Mouse (Mus musculus): ENCODE results near the gene Acta2. TPM values are rescaled to one million over a fixed set of nuclear protein-coding genes. Genes with fewer than 3 reads are reported as not detected.

Gene Acta2
- polyA plus RNA-seq (2015; fragmentation: Nextera tagmentation; extraction: Ambion mirVana), result 1,155 and 1,297 TPM in 2 replicates

GRCm38 (mm10) chr19:34254880-34255681 lies at the start of gene Acta2:
Gene Acta2 (minus strand): TSS chr19:34255590.
- Histone ChIP-seq H3K4me3 (ENCODE audit: low read length) (peak within 1 kb of the TSS; percentile 61), H3K4me1 (ENCODE audit: control insufficient read depth, insufficient read depth, low read length) (peaks cover 12% of the 10 kb centered on the region), H3K36me3 (ENCODE audit: control insufficient read depth, insufficient read depth) (no peaks in the 10 kb centered on the region), H3K9ac (ENCODE audit: low read length) (peak within 1 kb of the TSS; percentile 71), H3K4me2 (ENCODE audit: low read depth, low read length) (peak within 1 kb of the TSS; percentile 64), H3K9me3 (replicated peaks; ENCODE audit: control insufficient read depth, low read length) (no peaks in the 10 kb centered on the region), H3K27ac (ENCODE audit: low read length) (peak within 1 kb of the TSS; percentile 84), H3K27me3 (ENCODE audit: control insufficient read depth, insufficient read depth, low read length) (0 out of 2 replicates have a peak, but pooled peaks cover 2% of the 10 kb centered on the region)
- peak; percentile 69 for ATAC-seq (replicated peaks; ENCODE audit: extremely low read depth, insufficient read depth, low FRiP score)
- WGBS, result 23% methylated on average over 16 of the region's 16 CpGs

- H3K36me3 ChIP-seq (ENCODE audit: control insufficient read depth, insufficient read depth), result no peaks in the 10 kb centered on the region
- ATAC-seq (replicated peaks; ENCODE audit: extremely low read depth, insufficient read depth, low FRiP score), result no peak
- no peak overlapping the region for H3K4me3 ChIP-seq (ENCODE audit: low read length)
- no peaks in the 10 kb centered on the region for H3K27me3 ChIP-seq (ENCODE audit: control insufficient read depth, insufficient read depth, low read length)
- H3K27ac ChIP-seq (ENCODE audit: low read length), result no peak overlapping the region
- H3K9me3 ChIP-seq (replicated peaks; ENCODE audit: control insufficient read depth, low read length), result no peaks in the 10 kb centered on the region
- H3K9ac ChIP-seq (ENCODE audit: low read length), result no peak overlapping the region
- no peaks in the 10 kb centered on the region for H3K4me1 ChIP-seq (ENCODE audit: control insufficient read depth, insufficient read depth, low read length)
- no peak overlapping the region for H3K4me2 ChIP-seq (ENCODE audit: low read depth, low read length)
Measured at GRCm38 (mm10) chr19:34304917-34305316, 49.5 kb upstream of the Acta2 start.

GRCm38 (mm10) chr19:34300430-34300829 lies 45.0 kb upstream of the Acta2 start:
- no peak overlapping the region for H3K9ac ChIP-seq (ENCODE audit: low read length)
- H3K4me2 ChIP-seq (ENCODE audit: low read depth, low read length), result no peak overlapping the region
- no peak overlapping the region for H3K4me3 ChIP-seq (ENCODE audit: low read length)
- no peaks in the 10 kb centered on the region for H3K27me3 ChIP-seq (ENCODE audit: control insufficient read depth, insufficient read depth, low read length)
- H3K4me1 ChIP-seq (ENCODE audit: control insufficient read depth, insufficient read depth, low read length), result peaks cover 3% of the 10 kb centered on the region; the same call in 1 of the 2 replicates
- ATAC-seq (replicated peaks; ENCODE audit: extremely low read depth, insufficient read depth, low FRiP score), result no peak
- no peaks in the 10 kb centered on the region for H3K36me3 ChIP-seq (ENCODE audit: control insufficient read depth, insufficient read depth)
- 72% methylated on average over 2 of the region's 2 CpGs for WGBS
- no peaks in the 10 kb centered on the region for H3K9me3 ChIP-seq (replicated peaks; ENCODE audit: control insufficient read depth, low read length)
- H3K27ac ChIP-seq (ENCODE audit: low read length), result no peak overlapping the region

- H3K9ac ChIP-seq (ENCODE audit: low read length), result no peak overlapping the region
- WGBS, result 51% methylated on average over 4 of the region's 4 CpGs
- no peaks in the 10 kb centered on the region for H3K36me3 ChIP-seq (ENCODE audit: control insufficient read depth, insufficient read depth)
- no peaks in the 10 kb centered on the region for H3K27me3 ChIP-seq (ENCODE audit: control insufficient read depth, insufficient read depth, low read length)
- no peak overlapping the region for H3K4me2 ChIP-seq (ENCODE audit: low read depth, low read length)
- H3K4me1 ChIP-seq (ENCODE audit: control insufficient read depth, insufficient read depth, low read length), result peaks cover 3% of the 10 kb centered on the region; the same call in 1 of the 2 replicates
- no peak for ATAC-seq (replicated peaks; ENCODE audit: extremely low read depth, insufficient read depth, low FRiP score)
- H3K9me3 ChIP-seq (replicated peaks; ENCODE audit: control insufficient read depth, low read length), result no peaks in the 10 kb centered on the region
- no peak overlapping the region for H3K4me3 ChIP-seq (ENCODE audit: low read length)
- H3K27ac ChIP-seq (ENCODE audit: low read length), result no peak overlapping the region
Measured at GRCm38 (mm10) chr19:34299229-34299628, 43.8 kb upstream of the Acta2 start.

- Histone ChIP-seq H3K9me3 (replicated peaks; ENCODE audit: control insufficient read depth, low read length) (no peaks in the 10 kb centered on the region), H3K27me3 (ENCODE audit: control insufficient read depth, insufficient read depth, low read length) (no peaks in the 10 kb centered on the region), H3K27ac (ENCODE audit: low read length) (no peak overlapping the region), H3K36me3 (ENCODE audit: control insufficient read depth, insufficient read depth) (no peaks in the 10 kb centered on the region), H3K4me1 (ENCODE audit: control insufficient read depth, insufficient read depth, low read length) (peaks cover 3% of the 10 kb centered on the region; the same call in 1 of the 2 replicates), H3K9ac (ENCODE audit: low read length) (no peak overlapping the region), H3K4me3 (ENCODE audit: low read length) (no peak overlapping the region), H3K4me2 (ENCODE audit: low read depth, low read length) (no peak overlapping the region)
- WGBS, result 47% methylated on average over 1 of the region's 1 CpGs
- ATAC-seq (replicated peaks; ENCODE audit: extremely low read depth, insufficient read depth, low FRiP score), result no peak
Measured at GRCm38 (mm10) chr19:34298531-34298930, 43.1 kb upstream of the Acta2 start.

- no peak overlapping the region for H3K9ac ChIP-seq (ENCODE audit: low read length)
- H3K9me3 ChIP-seq (replicated peaks; ENCODE audit: control insufficient read depth, low read length), result no peaks in the 10 kb centered on the region
- peaks cover 5% of the 10 kb centered on the region; the same call in 1 of the 2 replicates for H3K4me1 ChIP-seq (ENCODE audit: control insufficient read depth, insufficient read depth, low read length)
- no peaks in the 10 kb centered on the region for H3K36me3 ChIP-seq (ENCODE audit: control insufficient read depth, insufficient read depth)
- no peak overlapping the region for H3K4me3 ChIP-seq (ENCODE audit: low read length)
- ATAC-seq (replicated peaks; ENCODE audit: extremely low read depth, insufficient read depth, low FRiP score), result no peak
- H3K4me2 ChIP-seq (ENCODE audit: low read depth, low read length), result no peak overlapping the region
- H3K27ac ChIP-seq (ENCODE audit: low read length), result no peak overlapping the region
- WGBS, result 67% methylated on average over 6 of the region's 6 CpGs
- no peaks in the 10 kb centered on the region for H3K27me3 ChIP-seq (ENCODE audit: control insufficient read depth, insufficient read depth, low read length)
Measured at GRCm38 (mm10) chr19:34295442-34295841, 40.1 kb upstream of the Acta2 start.

- no peaks in the 10 kb centered on the region for H3K27me3 ChIP-seq (ENCODE audit: control insufficient read depth, insufficient read depth, low read length)
- no peak overlapping the region for H3K9ac ChIP-seq (ENCODE audit: low read length)
- H3K27ac ChIP-seq (ENCODE audit: low read length), result no peak overlapping the region
- no peak overlapping the region for H3K4me3 ChIP-seq (ENCODE audit: low read length)
- 78% methylated on average over 3 of the region's 3 CpGs for WGBS
- ATAC-seq (replicated peaks; ENCODE audit: extremely low read depth, insufficient read depth, low FRiP score), result no peak
- 0 out of 2 replicates have a peak, but pooled peaks cover 2% of the 10 kb centered on the region for H3K4me1 ChIP-seq (ENCODE audit: control insufficient read depth, insufficient read depth, low read length)
- no peaks in the 10 kb centered on the region for H3K36me3 ChIP-seq (ENCODE audit: control insufficient read depth, insufficient read depth)
- no peaks in the 10 kb centered on the region for H3K9me3 ChIP-seq (replicated peaks; ENCODE audit: control insufficient read depth, low read length)
- no peak overlapping the region for H3K4me2 ChIP-seq (ENCODE audit: low read depth, low read length)
Measured at GRCm38 (mm10) chr19:34293376-34293947, 38.1 kb upstream of the Acta2 start.

GRCm38 (mm10) chr19:34292701-34293100 lies 37.3 kb upstream of the Acta2 start:
- no peaks in the 10 kb centered on the region for H3K36me3 ChIP-seq (ENCODE audit: control insufficient read depth, insufficient read depth)
- no peak overlapping the region for H3K27ac ChIP-seq (ENCODE audit: low read length)
- 0 out of 2 replicates have a peak, but pooled peaks cover 2% of the 10 kb centered on the region for H3K4me1 ChIP-seq (ENCODE audit: control insufficient read depth, insufficient read depth, low read length)
- 65% methylated on average over 2 of the region's 2 CpGs for WGBS
- no peak overlapping the region for H3K9ac ChIP-seq (ENCODE audit: low read length)
- no peak for ATAC-seq (replicated peaks; ENCODE audit: extremely low read depth, insufficient read depth, low FRiP score)
- no peak overlapping the region for H3K4me2 ChIP-seq (ENCODE audit: low read depth, low read length)
- H3K27me3 ChIP-seq (ENCODE audit: control insufficient read depth, insufficient read depth, low read length), result no peaks in the 10 kb centered on the region
- H3K9me3 ChIP-seq (replicated peaks; ENCODE audit: control insufficient read depth, low read length), result no peaks in the 10 kb centered on the region
- H3K4me3 ChIP-seq (ENCODE audit: low read length), result no peak overlapping the region

GRCm38 (mm10) chr19:34291956-34292355 lies 36.6 kb upstream of the Acta2 start:
- 65% methylated on average over 5 of the region's 5 CpGs for WGBS
- Histone ChIP-seq H3K9me3 (replicated peaks; ENCODE audit: control insufficient read depth, low read length) (no peaks in the 10 kb centered on the region), H3K9ac (ENCODE audit: low read length) (no peak overlapping the region), H3K4me1 (ENCODE audit: control insufficient read depth, insufficient read depth, low read length) (0 out of 2 replicates have a peak, but pooled peaks cover 2% of the 10 kb centered on the region), H3K4me2 (ENCODE audit: low read depth, low read length) (peak overlapping the region; percentile 98; the same call in 1 of the 2 replicates), H3K36me3 (ENCODE audit: control insufficient read depth, insufficient read depth) (no peaks in the 10 kb centered on the region), H3K27ac (ENCODE audit: low read length) (no peak overlapping the region), H3K27me3 (ENCODE audit: control insufficient read depth, insufficient read depth, low read length) (no peaks in the 10 kb centered on the region), H3K4me3 (ENCODE audit: low read length) (no peak overlapping the region)
- no peak for ATAC-seq (replicated peaks; ENCODE audit: extremely low read depth, insufficient read depth, low FRiP score)
